Mouse (Mus musculus): ENCODE results near the gene Faf1. TPM values are rescaled to one million over a fixed set of nuclear protein-coding genes. Genes with fewer than 3 reads are reported as not detected.

The Faf1 gene
- polyA plus RNA-seq, 2 experiments = 7.3 to 16.6 TPM

- peak; percentile 55; the same call in 1 of the 2 replicates for ATAC-seq (ENCODE audit: insufficient read depth)
Observed at GRCm38 (mm10) chr4:109949307-109949706, 272.9 kb downstream of the Faf1 start.

GRCm38 (mm10) chr4:109953509-109953908, 277.1 kb downstream of the Faf1 start:
- Histone ChIP-seq H3K36me3 (replicated peaks; ENCODE audit: control insufficient read depth, insufficient read depth, low read depth) (no peaks in the 10 kb centered on the region), H3K27ac (no peak overlapping the region), H3K4me2 (ENCODE audit: low read depth) (no peak overlapping the region), H3K9ac (replicated peaks) (no peak overlapping the region), H3K9me3 (ENCODE audit: control insufficient read depth, low read length) (no peaks in the 10 kb centered on the region), H3K4me1 (replicated peaks; ENCODE audit: control insufficient read depth in 2 of 2, insufficient read depth in 2 of 2, low read length in 1 of 2) (peaks cover 0 to 3% of the 10 kb centered on the region in 2 experiments; a peak in 1 of 4 replicates), H3K27me3 (ENCODE audit: control insufficient read depth, insufficient read depth, low read length) (no peaks in the 10 kb centered on the region), H3K4me3 (ENCODE audit: insufficient read depth in 1 of 2, low read depth in 2 of 2, low read length in 2 of 2) (no peak overlapping the region)
- WGBS (ENCODE audit: insufficient replicate concordance) = 73% methylated on average over 1 of the region's 1 CpGs
- TF ChIP-seq EP300 (IDR thresholded peaks at IDR 0.05; ENCODE audit: low read depth) (no peak), CTCF (IDR thresholded peaks at IDR 0.05; ENCODE audit: low read depth) (no peak)
- DNase-seq (ENCODE audit: low read depth in 3 of 3, low spot score in 3 of 3) = no peak
- no peak for ATAC-seq (ENCODE audit: insufficient read depth)

More at GRCm38 (mm10) chr4:109949307-109949706, 272.9 kb downstream of the Faf1 start:
- 74% methylated on average over 3 of the region's 3 CpGs for WGBS (ENCODE audit: insufficient replicate concordance)
- no peak overlapping the region for H3K9ac ChIP-seq (replicated peaks)
- H3K27ac ChIP-seq = no peak overlapping the region
- H3K36me3 ChIP-seq (replicated peaks; ENCODE audit: control insufficient read depth, insufficient read depth, low read depth) = no peaks in the 10 kb centered on the region; the same call in 1 of the 2 replicates
- TF ChIP-seq CTCF (IDR thresholded peaks at IDR 0.05; ENCODE audit: low read depth) (no peak), EP300 (IDR thresholded peaks at IDR 0.05; ENCODE audit: low read depth) (no peak)
- peaks cover 0 to 3% of the 10 kb centered on the region in 2 experiments; a peak in 1 of 4 replicates for H3K4me1 ChIP-seq (replicated peaks; ENCODE audit: control insufficient read depth in 2 of 2, insufficient read depth in 2 of 2, low read length in 1 of 2)
- DNase-seq (ENCODE audit: low read depth in 3 of 3, low spot score in 3 of 3) = peak in 2 of 3 experiments; percentile 3 to 14
- no peaks in the 10 kb centered on the region for H3K27me3 ChIP-seq (ENCODE audit: control insufficient read depth, insufficient read depth, low read length)
- H3K4me2 ChIP-seq (ENCODE audit: low read depth) = no peak overlapping the region
- H3K4me3 ChIP-seq (ENCODE audit: insufficient read depth in 1 of 2, low read depth in 2 of 2, low read length in 2 of 2) = no peak overlapping the region
- H3K9me3 ChIP-seq (ENCODE audit: control insufficient read depth, low read length) = no peaks in the 10 kb centered on the region

GRCm38 (mm10) chr4:109960201-109960935, 284.0 kb downstream of the Faf1 start:
- WGBS (ENCODE audit: insufficient replicate concordance) = 72% methylated on average over 5 of the region's 5 CpGs
- Histone ChIP-seq H3K27me3 (ENCODE audit: control insufficient read depth, insufficient read depth, low read length) (no peaks in the 10 kb centered on the region), H3K4me3 (ENCODE audit: insufficient read depth in 1 of 2, low read depth in 2 of 2, low read length in 2 of 2) (no peak overlapping the region), H3K4me2 (ENCODE audit: low read depth) (no peak overlapping the region), H3K4me1 (replicated peaks; ENCODE audit: control insufficient read depth in 2 of 2, insufficient read depth in 2 of 2, low read length in 1 of 2) (no peaks in the 10 kb centered on the region), H3K27ac (no peak overlapping the region), H3K9me3 (ENCODE audit: control insufficient read depth, low read length) (no peaks in the 10 kb centered on the region), H3K9ac (replicated peaks) (no peak overlapping the region), H3K36me3 (replicated peaks; ENCODE audit: control insufficient read depth, insufficient read depth, low read depth) (no peaks in the 10 kb centered on the region; the same call in 1 of the 2 replicates)
- DNase-seq (ENCODE audit: low read depth in 3 of 3, low spot score in 3 of 3) (no peak), ATAC-seq (ENCODE audit: insufficient read depth) (no peak)
- TF ChIP-seq CTCF (IDR thresholded peaks at IDR 0.05; ENCODE audit: low read depth) (no peak), EP300 (IDR thresholded peaks at IDR 0.05; ENCODE audit: low read depth) (no peak)

- H3K9me3 ChIP-seq (ENCODE audit: control insufficient read depth, low read length) = no peaks in the 10 kb centered on the region
- H3K4me1 ChIP-seq (replicated peaks; ENCODE audit: control insufficient read depth in 2 of 2, insufficient read depth in 2 of 2, low read length in 1 of 2) = no peaks in the 10 kb centered on the region
- DNase-seq (ENCODE audit: low read depth in 3 of 3, low spot score in 3 of 3) (no peak), ATAC-seq (ENCODE audit: insufficient read depth) (no peak)
- H3K27me3 ChIP-seq (ENCODE audit: control insufficient read depth, insufficient read depth, low read length) = no peaks in the 10 kb centered on the region
- H3K9ac ChIP-seq (replicated peaks) = no peak overlapping the region
- WGBS (ENCODE audit: insufficient replicate concordance) = 55% methylated on average over 5 of the region's 5 CpGs
- TF ChIP-seq CTCF (IDR thresholded peaks at IDR 0.05; ENCODE audit: low read depth) (no peak), EP300 (IDR thresholded peaks at IDR 0.05; ENCODE audit: low read depth) (no peak)
- no peaks in the 10 kb centered on the region; the same call in 1 of the 2 replicates for H3K36me3 ChIP-seq (replicated peaks; ENCODE audit: control insufficient read depth, insufficient read depth, low read depth)
- H3K27ac ChIP-seq = no peak overlapping the region
- H3K4me2 ChIP-seq (ENCODE audit: low read depth) = no peak overlapping the region
- H3K4me3 ChIP-seq (ENCODE audit: insufficient read depth in 1 of 2, low read depth in 2 of 2, low read length in 2 of 2) = no peak overlapping the region
Observed at GRCm38 (mm10) chr4:109963570-109964279, 287.3 kb downstream of the Faf1 start.

- Histone ChIP-seq H3K4me1 (replicated peaks; ENCODE audit: control insufficient read depth in 2 of 2, insufficient read depth in 2 of 2, low read length in 1 of 2) (no peaks in the 10 kb centered on the region), H3K36me3 (replicated peaks; ENCODE audit: control insufficient read depth, insufficient read depth, low read depth) (no peaks in the 10 kb centered on the region), H3K27ac (no peak overlapping the region), H3K9me3 (ENCODE audit: control insufficient read depth, low read length) (no peaks in the 10 kb centered on the region), H3K9ac (replicated peaks) (no peak overlapping the region), H3K4me3 (ENCODE audit: insufficient read depth in 1 of 2, low read depth in 2 of 2, low read length in 2 of 2) (no peak overlapping the region), H3K4me2 (ENCODE audit: low read depth) (no peak overlapping the region), H3K27me3 (ENCODE audit: control insufficient read depth, insufficient read depth, low read length) (peaks cover 19% of the 10 kb centered on the region)
- 75% methylated on average over 5 of the region's 5 CpGs for WGBS (ENCODE audit: insufficient replicate concordance)
- ATAC-seq (ENCODE audit: insufficient read depth) (no peak), DNase-seq (ENCODE audit: low read depth in 3 of 3, low spot score in 3 of 3) (no peak)
- TF ChIP-seq EP300 (IDR thresholded peaks at IDR 0.05; ENCODE audit: low read depth) (no peak), CTCF (IDR thresholded peaks at IDR 0.05; ENCODE audit: low read depth) (no peak)
Observed at GRCm38 (mm10) chr4:109969561-109969960, 293.2 kb downstream of the Faf1 start.

Measured in liver, embryonic 14.5 days (tissue).